Mouse (Mus musculus): ENCODE data around the gene Gpbar1. TPM values are rescaled to one million over a fixed set of nuclear protein-coding genes. Genes with fewer than 3 reads are reported as not detected.

The Gpbar1 gene
- polyA plus RNA-seq, 1 experiment from 2014 or later = 2.1 TPM

DNA sequence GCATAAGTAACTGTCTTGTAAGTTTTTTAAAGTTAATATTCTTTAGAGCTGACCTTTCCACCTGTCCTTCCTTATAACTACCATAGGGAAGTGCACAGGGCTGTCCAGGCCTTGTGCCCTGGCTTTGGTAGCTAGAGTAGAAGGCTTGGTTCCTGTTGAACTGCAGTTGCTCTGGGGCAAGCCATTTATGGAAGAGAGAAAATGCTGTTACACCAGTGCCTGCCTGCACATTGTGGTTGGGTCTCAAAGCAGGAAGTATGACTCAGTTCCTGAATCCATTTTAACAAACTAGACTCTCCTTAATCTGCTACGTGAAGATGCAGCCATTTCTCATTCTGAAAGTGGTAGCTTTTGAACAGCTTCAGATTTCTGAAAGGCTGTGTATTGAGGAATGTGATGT is 29.6 kb upstream of the Gpbar1 start:
- peaks cover 43% of the 10 kb centered on the region for H3K4me1 ChIP-seq
- 58% methylated on average over 1 of the region's 1 CpGs for WGBS
- H3K36me3 ChIP-seq = peaks cover 64% of the 10 kb centered on the region
- H3K4me3 ChIP-seq (replicated peaks) = no peak overlapping the region
- H3K9ac ChIP-seq = no peak overlapping the region
- no peak overlapping the region for H3K4me2 ChIP-seq
- peak overlapping the region; percentile 91 for H3K27ac ChIP-seq
- ATAC-seq (replicated peaks; ENCODE audit: low FRiP score) = peak; percentile 71
- no peaks in the 10 kb centered on the region for H3K27me3 ChIP-seq
- H3K9me3 ChIP-seq (replicated peaks) = no peaks in the 10 kb centered on the region

DNA sequence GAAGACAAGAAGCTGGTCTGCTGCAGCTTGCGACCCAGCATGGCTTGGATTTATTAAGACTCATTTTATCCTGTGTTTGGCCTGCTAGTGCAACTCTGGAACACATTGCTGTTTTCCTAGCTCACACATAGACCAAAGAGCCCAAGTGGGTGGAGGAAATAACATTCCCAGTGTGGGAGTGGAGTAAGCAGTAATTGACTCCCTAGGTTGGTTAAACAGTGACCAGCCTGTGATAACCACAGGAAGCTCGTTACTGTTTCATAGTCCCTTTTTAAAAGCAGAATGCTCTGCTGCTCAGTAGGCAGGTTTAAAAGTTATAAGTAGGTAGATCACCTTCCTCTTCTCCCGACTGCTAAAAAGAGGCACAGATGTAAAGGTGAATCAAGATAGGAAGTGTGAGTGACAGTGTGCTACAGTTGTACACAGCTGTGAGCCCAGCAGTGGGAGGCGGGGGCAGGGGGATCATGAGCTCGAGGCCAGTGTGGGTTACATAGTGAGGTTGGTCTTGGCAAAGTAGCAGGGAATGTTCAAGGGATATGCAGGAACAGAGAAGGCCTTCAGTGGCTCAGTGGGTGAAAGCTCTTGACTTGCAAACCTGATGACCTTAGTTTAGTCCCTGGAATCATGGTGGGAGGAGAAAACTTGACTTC is 28.9 kb upstream of the Gpbar1 start:
- peak; percentile 86 for ATAC-seq (replicated peaks; ENCODE audit: low FRiP score)
- no peaks in the 10 kb centered on the region for H3K27me3 ChIP-seq
- peak overlapping the region; percentile 91 for H3K27ac ChIP-seq
- no peak overlapping the region for H3K4me3 ChIP-seq (replicated peaks)
- WGBS = 41% methylated on average over 5 of the region's 5 CpGs
- peaks cover 38% of the 10 kb centered on the region for H3K4me1 ChIP-seq
- no peaks in the 10 kb centered on the region for H3K9me3 ChIP-seq (replicated peaks)
- H3K36me3 ChIP-seq = peaks cover 70% of the 10 kb centered on the region
- peak overlapping the region; percentile 24; the same call in 1 of the 2 replicates for H3K4me2 ChIP-seq
- H3K9ac ChIP-seq = no peak overlapping the region

DNA sequence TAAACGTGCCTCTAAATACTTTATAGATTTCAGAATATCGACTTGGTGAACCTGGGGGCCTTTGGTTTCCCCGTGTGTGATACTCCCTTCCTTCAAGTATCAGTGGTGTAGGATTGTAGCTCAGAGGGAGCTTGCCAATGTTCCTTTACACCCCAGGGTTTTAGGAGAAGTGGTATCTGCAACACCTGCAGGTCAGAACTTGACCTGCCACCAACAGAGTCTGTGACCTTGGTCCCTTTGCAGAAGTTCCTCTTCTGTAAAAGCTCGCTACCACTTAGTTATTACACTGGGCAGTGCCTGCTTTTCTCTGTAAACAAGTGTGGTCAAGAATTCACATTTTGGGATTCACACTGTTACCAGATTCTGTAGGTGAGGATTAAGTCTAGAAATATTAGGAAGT is 28.3 kb upstream of the Gpbar1 start:
- no peak overlapping the region for H3K4me3 ChIP-seq (replicated peaks)
- ATAC-seq (replicated peaks; ENCODE audit: low FRiP score) = no peak
- WGBS = 83% methylated on average over 4 of the region's 4 CpGs
- no peaks in the 10 kb centered on the region for H3K9me3 ChIP-seq (replicated peaks)
- H3K27me3 ChIP-seq = no peaks in the 10 kb centered on the region
- no peak overlapping the region for H3K9ac ChIP-seq
- peaks cover 77% of the 10 kb centered on the region for H3K36me3 ChIP-seq
- peaks cover 33% of the 10 kb centered on the region for H3K4me1 ChIP-seq
- peak overlapping the region; percentile 91 for H3K27ac ChIP-seq
- H3K4me2 ChIP-seq = no peak overlapping the region

DNA sequence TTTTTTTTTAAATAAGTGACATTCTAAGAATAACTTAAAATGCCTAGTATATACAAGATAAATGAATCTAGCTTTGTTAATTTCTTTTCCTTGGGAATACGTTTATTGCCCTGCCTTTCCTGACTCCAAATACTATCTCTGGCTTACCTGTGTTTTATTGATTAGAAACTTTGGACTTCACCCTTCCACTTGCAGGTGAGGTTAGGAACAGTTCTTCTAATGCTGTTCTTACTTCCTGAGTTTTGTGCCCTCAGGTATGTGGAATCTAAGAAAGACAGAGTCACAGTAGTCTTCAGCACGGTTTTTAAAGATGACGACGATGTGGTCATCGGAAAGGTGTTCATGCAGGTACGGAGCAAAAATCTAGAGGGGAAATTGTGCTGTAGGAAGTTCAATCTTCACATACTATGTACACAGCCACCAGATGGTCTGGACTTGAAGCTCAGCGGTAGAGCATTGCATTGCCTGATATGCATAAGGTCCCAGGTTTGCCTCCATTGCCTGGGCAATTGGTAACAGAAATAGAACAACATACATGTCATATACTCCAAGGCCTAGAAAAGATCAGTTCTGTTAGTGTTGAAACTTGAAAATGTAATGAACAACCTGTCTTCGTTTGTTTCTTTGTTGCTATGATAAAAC is 22.5 kb upstream of the Gpbar1 start:
- Histone ChIP-seq H3K4me2 (no peak overlapping the region), H3K36me3 (peaks cover 94% of the 10 kb centered on the region), H3K4me1 (no peaks in the 10 kb centered on the region), H3K4me3 (replicated peaks) (no peak overlapping the region), H3K9me3 (replicated peaks) (no peaks in the 10 kb centered on the region), H3K9ac (no peak overlapping the region), H3K27ac (no peak overlapping the region), H3K27me3 (no peaks in the 10 kb centered on the region)
- no peak for ATAC-seq (replicated peaks; ENCODE audit: low FRiP score)
- WGBS = 96% methylated on average over 8 of the region's 8 CpGs

DNA sequence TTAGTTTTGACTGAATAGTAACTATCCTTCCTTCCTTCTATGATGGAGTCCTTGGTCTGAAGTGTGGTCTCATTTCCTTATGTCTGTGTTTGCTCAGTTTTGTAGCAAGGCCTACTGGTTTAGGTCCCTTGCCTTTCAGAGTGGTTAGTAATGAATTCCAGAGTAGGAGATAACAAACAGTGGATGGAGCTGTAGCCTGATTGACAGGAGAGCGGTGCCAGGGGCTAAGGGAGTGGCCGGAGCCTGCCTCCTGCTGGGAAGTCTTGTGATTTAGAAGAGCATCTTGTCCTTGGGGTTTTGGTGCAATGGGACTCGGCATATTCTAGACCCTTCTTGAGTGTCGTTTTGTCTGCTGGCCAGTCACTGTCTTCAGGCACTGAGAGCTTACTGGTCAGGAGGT is 21.6 kb upstream of the Gpbar1 start:
- 78% methylated on average over 4 of the region's 4 CpGs for WGBS
- H3K4me3 ChIP-seq (replicated peaks) = no peak overlapping the region
- peaks cover 94% of the 10 kb centered on the region for H3K36me3 ChIP-seq
- H3K9me3 ChIP-seq (replicated peaks) = no peaks in the 10 kb centered on the region
- no peak overlapping the region for H3K9ac ChIP-seq
- no peak for ATAC-seq (replicated peaks; ENCODE audit: low FRiP score)
- H3K27me3 ChIP-seq = no peaks in the 10 kb centered on the region
- H3K27ac ChIP-seq = no peak overlapping the region
- no peak overlapping the region for H3K4me2 ChIP-seq
- H3K4me1 ChIP-seq = no peaks in the 10 kb centered on the region

DNA sequence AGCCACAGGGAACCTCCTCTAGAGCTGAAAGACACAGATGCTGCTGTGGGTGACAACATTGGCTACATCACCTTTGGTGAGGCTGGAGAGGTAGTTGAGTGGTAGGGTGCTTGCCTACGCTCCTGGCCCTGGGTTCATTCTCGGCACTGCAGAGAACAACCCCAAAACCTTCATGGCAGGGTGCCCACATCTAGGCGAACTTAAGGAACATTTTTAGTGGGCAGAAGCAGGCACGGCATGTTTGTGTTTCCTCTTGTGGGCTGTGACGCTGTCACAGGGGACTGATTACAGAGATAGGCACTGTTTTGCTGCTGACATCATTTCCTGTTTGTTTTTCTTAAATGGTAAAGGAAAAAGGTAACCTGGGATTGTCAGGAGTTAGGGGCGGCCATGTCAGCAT is 15.8 kb upstream of the Gpbar1 start:
- ATAC-seq (replicated peaks; ENCODE audit: low FRiP score) = no peak
- no peak overlapping the region for H3K9ac ChIP-seq
- no peaks in the 10 kb centered on the region for H3K4me1 ChIP-seq
- no peaks in the 10 kb centered on the region for H3K27me3 ChIP-seq
- H3K4me3 ChIP-seq (replicated peaks) = no peak overlapping the region
- no peak overlapping the region for H3K27ac ChIP-seq
- no peak overlapping the region for H3K4me2 ChIP-seq
- H3K36me3 ChIP-seq = peaks cover 97% of the 10 kb centered on the region
- 86% methylated on average over 6 of the region's 6 CpGs for WGBS
- H3K9me3 ChIP-seq (replicated peaks) = no peaks in the 10 kb centered on the region

DNA sequence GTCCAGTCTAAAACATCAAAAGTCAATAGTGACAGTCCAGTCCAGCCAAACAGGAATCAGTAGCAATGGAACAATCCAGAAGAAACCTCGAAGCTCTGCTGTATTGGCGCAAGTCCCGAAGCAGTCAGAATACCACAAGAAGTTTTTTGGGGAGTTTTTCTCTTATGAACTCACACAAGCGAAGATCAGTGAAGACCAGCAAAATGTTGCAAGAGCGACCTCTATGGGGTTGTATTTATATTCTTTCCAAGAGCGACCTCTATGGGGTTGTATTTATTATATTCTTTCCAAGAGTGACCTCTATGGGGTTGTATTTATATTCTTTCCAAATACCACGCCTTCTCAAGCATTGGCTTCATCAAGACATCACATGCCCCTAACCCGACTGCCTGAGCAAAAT is 9.6 kb upstream of the Gpbar1 start:
- Histone ChIP-seq H3K9me3 (replicated peaks) (no peaks in the 10 kb centered on the region), H3K27ac (no peak overlapping the region), H3K27me3 (no peaks in the 10 kb centered on the region), H3K4me3 (replicated peaks) (no peak overlapping the region), H3K36me3 (peaks cover 65% of the 10 kb centered on the region), H3K4me1 (no peaks in the 10 kb centered on the region), H3K4me2 (no peak overlapping the region), H3K9ac (no peak overlapping the region)
- WGBS = 89% methylated on average over 8 of the region's 8 CpGs
- no peak for ATAC-seq (replicated peaks; ENCODE audit: low FRiP score)

DNA sequence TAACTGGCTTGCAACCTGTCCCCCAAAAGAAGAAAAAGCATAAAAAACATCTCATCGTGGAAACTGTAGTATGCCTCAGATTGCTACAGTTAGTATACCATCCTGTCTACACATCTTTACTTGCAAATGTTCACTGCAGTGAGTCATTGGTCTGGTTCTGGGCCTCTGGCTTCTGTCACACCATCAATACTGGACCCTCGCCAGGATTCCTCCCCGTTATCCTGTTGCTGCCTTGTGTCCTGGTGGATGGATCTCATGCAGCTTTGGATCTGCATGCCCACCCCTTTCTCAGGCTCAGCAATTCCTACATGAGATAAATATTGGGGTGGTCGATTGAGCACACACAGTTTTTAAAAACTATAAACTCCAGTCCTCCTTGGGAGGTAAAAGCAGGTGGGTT is 6.7 kb upstream of the Gpbar1 start:
- no peak for ATAC-seq (replicated peaks; ENCODE audit: low FRiP score)
- 75% methylated on average over 4 of the region's 4 CpGs for WGBS
- no peak overlapping the region for H3K4me2 ChIP-seq
- H3K27me3 ChIP-seq = no peaks in the 10 kb centered on the region
- H3K9me3 ChIP-seq (replicated peaks) = no peaks in the 10 kb centered on the region
- no peak overlapping the region for H3K9ac ChIP-seq
- H3K27ac ChIP-seq = no peak overlapping the region
- peaks cover 36% of the 10 kb centered on the region for H3K36me3 ChIP-seq
- H3K4me3 ChIP-seq (replicated peaks) = no peak overlapping the region
- peaks cover 20% of the 10 kb centered on the region for H3K4me1 ChIP-seq

DNA sequence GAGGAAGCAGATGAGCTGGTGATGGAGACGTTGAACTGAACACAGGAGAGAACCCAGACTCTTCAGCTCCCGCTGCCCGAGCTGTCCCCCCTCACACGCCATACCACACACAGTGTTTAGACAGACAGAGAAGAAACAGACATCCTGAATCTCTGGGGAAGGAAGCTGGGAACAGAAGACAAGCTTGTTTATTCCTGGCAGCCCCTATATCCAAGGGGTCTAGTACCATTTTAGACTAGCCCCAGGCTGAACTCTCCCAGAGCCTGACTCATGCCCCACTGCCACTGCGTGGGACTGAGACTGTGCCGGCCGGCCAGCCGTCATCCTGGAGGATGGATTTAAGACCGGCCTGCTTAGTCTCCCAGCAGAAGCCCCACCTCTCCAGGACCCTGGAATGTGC is 3.3 kb upstream of the Gpbar1 start:
- WGBS = 11% methylated on average over 9 of the region's 9 CpGs
- Histone ChIP-seq H3K9me3 (replicated peaks) (no peaks in the 10 kb centered on the region), H3K27ac (peak overlapping the region; percentile 66), H3K9ac (no peak overlapping the region), H3K4me3 (replicated peaks) (no peak overlapping the region), H3K36me3 (peaks cover 18% of the 10 kb centered on the region), H3K27me3 (no peaks in the 10 kb centered on the region), H3K4me2 (peak overlapping the region; percentile 15; the same call in 1 of the 2 replicates), H3K4me1 (peaks cover 42% of the 10 kb centered on the region)
- ATAC-seq (replicated peaks; ENCODE audit: low FRiP score) = no peak; the same call in 1 of the 2 replicates

DNA sequence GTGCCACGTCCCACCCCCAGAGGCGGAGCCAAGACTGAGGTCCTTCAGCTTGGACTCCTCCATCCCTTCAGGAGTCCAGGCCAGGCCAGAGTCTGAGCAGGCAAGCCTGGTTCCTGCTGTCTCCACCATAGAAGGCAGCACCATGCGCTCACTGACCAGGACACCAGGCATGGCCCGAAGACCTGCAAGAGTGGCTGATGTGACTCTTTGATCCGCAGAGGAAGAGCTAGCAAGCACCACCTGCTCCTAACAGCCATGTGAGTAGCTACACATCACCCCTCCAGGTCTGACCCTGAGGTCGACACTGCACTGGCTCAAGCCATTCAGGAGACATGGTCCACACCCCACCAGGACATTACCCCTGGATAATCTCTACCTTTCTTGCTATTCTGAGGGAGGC is 1.3 kb upstream of the Gpbar1 start:
- peaks cover 36% of the 10 kb centered on the region for H3K36me3 ChIP-seq
- H3K27me3 ChIP-seq = no peaks in the 10 kb centered on the region
- no peak overlapping the region for H3K9ac ChIP-seq
- H3K9me3 ChIP-seq (replicated peaks) = no peaks in the 10 kb centered on the region
- peak overlapping the region; percentile 7; the same call in 1 of the 2 replicates for H3K4me2 ChIP-seq
- WGBS = 58% methylated on average over 6 of the region's 6 CpGs
- peak; percentile 20; the same call in 1 of the 2 replicates for ATAC-seq (replicated peaks; ENCODE audit: low FRiP score)
- peaks cover 48% of the 10 kb centered on the region for H3K4me1 ChIP-seq
- H3K27ac ChIP-seq = no peak overlapping the region
- no peak overlapping the region for H3K4me3 ChIP-seq (replicated peaks)

DNA sequence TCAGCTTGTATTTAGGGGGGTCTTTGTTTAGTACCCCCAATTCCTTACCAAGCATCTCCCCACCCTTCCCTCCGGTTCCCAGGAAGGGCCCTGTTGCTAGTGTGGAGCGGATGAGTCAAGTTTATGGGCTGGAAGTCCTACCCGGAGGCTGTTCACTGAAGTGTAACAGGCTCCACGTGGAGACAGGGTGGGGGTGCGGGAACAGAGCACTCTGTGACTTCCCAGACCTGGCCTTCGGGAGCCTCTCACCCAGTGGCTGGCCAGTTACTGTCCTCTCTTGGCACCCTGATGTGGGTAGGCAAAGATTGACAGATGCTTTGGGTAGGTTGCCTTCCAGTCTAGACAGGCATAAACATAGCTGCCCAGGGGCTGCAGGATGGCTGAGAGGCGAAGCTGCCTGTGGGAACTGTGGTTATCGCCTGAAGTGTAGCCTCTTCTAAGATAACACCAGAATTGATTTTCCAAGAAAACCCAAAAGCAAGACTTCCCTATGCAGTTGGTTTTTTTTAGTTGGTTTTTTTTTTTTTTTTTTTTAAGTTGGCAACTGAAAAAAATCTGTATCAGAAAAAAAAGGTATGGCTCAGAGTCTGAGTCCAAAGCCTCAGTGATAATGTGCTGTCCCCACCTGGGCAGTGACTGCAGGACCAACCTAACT is 340 bp upstream of the Gpbar1 start:
- ATAC-seq (replicated peaks; ENCODE audit: low FRiP score) = peak; percentile 27
- peaks cover 46% of the 10 kb centered on the region for H3K36me3 ChIP-seq
- peak overlapping the region; percentile 7; the same call in 1 of the 2 replicates for H3K4me2 ChIP-seq
- H3K27ac ChIP-seq = peak overlapping the region; percentile 34
- no peaks in the 10 kb centered on the region for H3K27me3 ChIP-seq
- 29% methylated on average over 8 of the region's 8 CpGs for WGBS
- no peaks in the 10 kb centered on the region for H3K9me3 ChIP-seq (replicated peaks)
- H3K9ac ChIP-seq = 0 out of 2 replicates have a peak overlapping the region, but pooled peaks have one; percentile 14
- peaks cover 53% of the 10 kb centered on the region for H3K4me1 ChIP-seq
- H3K4me3 ChIP-seq (replicated peaks) = no peak overlapping the region

DNA sequence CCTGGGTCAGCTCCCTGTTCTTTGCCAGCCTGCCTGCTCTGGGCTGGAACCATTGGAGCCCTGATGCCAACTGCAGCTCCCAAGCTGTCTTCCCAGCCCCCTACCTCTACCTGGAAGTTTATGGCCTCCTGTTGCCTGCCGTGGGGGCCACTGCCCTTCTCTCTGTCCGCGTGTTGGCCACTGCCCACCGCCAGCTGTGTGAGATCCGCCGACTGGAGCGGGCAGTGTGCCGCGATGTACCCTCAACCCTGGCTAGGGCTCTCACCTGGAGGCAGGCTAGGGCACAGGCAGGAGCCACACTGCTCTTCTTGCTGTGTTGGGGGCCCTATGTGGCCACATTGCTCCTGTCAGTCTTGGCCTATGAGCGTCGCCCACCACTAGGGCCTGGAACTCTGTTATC is 638 bp downstream of the Gpbar1 start:
- peaks cover 49% of the 10 kb centered on the region for H3K36me3 ChIP-seq
- H3K4me2 ChIP-seq = no peak overlapping the region
- H3K4me1 ChIP-seq = peaks cover 60% of the 10 kb centered on the region
- 83% methylated on average over 11 of the region's 11 CpGs for WGBS
- ATAC-seq (replicated peaks; ENCODE audit: low FRiP score) = no peak
- no peaks in the 10 kb centered on the region for H3K27me3 ChIP-seq
- no peak overlapping the region for H3K4me3 ChIP-seq (replicated peaks)
- H3K27ac ChIP-seq = no peak overlapping the region
- H3K9me3 ChIP-seq (replicated peaks) = no peaks in the 10 kb centered on the region
- no peak overlapping the region for H3K9ac ChIP-seq
